Mouse (Mus musculus): ENCODE measurements around the gene C2cd2l.
"Not testable (repeated sequence)": the region's sequence is repeated elsewhere in the genome, so short reads cannot be mapped to it uniquely, and the experiment has no call there.

C2cd2l gene

DNA sequence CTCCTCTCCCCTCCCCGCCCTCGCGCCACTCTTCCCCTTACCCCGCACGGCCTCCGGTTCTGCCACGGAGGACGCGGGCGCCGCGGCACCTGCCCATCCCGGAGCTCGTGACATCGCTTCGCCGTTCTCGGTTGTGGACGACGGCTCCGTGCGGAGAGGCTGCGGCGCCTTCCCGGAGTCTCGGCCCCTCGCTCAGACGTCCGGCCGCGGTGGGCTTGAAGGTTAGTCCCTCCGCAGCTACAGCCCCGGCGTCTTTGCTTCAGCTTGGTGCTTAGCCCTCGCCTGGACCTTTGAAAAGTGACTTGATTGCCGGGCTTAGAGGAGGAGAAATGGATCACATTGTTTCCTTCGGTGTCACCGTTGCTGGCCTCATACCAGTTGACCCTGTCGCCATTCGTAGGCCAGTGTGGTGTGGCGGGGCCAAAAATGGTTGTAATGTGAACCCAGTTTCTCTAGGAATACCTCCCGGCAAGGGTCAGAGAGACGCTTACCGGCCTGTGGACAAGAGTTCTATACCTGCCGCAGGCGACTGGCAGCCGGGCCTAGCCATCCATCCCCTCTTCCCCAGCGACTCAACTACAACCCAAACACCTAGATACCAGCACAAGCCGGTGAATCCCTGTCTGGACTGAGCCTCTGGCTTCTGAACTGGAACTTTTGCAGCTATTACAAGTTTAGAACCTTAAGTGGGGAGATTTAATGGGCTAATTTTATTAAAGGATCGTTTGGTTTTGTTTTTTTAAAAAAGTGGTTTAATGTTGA lies 15.4 kb upstream of the C2cd2l start:
- DNase-seq, result peak; percentile 12 to 20

DNA sequence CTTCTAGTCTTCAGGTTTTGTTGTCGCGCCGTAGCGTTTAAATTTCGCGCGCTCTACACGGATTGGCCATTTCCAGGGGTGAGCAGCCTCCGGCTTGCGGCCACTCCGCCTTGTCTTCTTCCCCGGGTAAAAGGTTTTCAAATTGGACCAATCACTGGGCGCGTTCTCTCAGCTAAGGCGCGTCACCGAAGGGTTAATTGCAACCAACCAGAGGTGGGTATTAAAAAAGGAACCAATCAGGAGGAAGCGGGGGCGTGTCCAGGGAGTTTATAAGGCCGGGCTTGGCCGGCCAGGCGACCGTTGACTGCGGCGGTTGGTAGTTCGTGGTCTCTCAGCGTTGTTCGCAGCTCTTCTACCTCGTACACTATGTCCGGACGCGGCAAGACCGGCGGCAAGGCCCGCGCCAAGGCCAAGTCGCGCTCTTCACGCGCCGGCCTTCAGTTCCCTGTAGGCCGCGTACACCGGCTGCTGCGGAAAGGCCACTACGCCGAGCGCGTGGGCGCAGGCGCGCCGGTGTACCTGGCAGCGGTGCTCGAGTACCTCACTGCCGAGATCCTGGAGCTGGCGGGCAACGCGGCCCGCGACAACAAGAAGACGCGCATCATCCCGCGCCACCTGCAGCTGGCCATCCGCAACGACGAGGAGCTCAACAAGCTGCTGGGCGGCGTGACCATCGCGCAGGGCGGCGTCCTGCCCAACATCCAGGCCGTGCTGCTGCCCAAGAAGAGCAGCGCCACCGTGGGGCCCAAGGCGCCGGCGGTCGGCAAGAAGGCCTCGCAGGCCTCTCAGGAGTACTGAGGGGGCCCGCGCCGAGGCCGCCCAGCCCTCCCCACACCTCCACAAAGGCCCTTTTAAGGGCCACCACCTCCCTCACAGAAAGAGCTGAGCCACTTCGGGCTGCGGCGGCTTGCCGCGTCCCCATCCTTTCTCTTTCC lies 14.6 kb upstream of the C2cd2l start, which contains the start of gene H2afx:
H2afx (plus strand) TSS at position 299 of the 935 bp plus-strand sequence.
- DNase-seq, result peak; percentile 97 to 98

DNA sequence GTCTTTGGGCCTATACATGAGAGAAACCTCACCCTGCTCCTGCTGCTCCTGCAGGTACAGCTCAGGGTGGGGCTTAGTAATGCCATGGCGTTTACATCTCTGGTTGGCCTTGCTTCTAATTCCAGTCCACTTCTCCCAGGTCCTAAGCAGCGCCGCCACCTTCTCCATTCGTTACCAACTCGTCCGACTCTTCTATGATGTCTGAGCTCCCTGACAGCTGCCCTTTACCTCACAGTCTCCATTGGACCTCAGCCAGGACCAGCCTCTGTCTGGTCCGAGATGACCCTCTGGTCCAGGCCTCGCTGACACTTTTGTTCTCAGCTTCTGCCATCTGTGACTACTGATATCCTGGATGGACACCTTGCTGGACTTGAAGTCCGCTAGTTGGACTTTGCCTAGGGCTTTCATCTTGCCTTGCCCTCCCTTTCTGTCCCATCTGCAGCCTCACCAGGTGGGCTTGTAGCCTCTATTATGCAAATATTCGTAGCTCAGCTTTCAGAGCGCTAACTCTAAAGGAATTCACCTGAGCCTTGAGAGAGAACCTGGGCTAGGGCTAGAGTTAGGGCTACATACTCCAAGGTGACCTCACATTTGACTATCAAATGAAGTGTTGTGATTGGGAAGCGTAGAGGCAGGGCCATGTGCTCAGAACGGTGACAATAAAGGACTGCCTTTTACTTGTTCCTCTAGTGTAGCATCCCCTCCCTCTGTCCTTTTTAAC lies 13.0 kb upstream of the C2cd2l start:
- DNase-seq, result no peak

DNA sequence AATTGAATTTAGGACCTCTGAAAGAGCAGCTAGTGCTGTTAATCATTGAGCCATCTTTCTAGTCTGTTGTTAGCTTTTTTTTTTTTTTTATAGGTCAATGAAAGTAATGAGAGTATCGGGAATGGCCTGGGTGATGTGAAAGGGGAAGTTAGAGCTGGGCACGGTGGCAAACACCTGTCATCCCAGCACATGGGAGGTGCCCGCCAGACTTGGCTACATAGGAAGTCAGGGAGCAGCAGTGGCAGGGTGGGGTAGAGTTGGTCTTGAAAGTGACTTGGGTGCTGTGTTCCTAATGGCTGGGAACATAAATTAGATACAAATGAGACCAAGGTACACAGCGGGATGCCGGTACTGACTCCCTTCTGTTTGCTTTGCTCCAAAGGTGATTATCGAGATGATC lies 10.7 kb upstream of the C2cd2l start:
- no peak for DNase-seq

DNA sequence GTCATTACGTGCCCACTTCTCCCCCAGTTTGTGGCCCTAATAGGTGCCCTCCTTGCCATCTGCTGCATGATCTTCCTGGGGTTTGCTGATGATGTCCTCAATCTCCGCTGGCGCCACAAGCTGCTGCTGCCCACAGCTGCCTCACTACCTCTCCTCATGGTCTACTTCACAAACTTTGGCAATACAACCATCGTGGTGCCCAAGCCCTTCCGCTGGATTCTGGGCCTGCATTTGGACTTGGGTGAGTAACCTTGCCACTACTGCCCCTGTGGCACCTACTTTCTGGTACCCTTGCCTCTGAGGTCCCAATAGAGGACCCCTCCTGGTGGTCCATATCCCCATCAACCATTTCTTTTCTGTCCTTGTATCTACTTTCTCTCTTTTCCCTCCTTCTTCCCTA lies 7.8 kb upstream of the C2cd2l start:
- no peak for DNase-seq

DNA sequence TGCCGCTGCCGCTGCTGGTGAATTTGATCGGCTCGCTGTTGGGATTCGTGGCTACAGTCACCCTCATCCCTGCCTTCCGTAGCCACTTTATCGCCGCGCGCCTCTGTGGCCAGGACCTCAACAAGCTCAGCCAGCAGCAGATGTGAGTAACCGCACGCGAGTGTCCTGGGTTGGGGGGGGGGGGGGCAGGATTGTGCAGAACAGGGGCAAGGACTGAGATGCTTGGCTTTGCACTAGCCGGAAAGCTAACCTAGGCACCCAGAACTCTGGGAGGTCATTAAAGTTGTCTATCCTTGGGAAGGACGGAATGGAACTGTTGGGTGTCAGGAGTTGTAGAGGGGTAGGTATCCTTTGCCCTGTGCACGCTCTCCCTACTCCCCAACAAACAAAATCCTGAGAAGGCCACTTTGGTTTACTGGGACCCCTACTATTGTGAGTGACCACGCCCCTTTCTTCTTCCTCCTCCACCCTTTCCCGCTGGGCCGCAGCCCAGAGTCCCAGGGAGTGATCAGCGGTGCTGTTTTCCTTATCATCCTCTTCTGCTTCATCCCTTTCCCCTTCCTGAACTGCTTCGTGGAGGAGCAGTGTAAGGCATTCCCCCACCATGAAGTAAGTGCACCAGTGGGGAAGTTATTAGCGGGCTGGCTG lies 7.1 kb upstream of the C2cd2l start:
- DNase-seq, result no peak

DNA sequence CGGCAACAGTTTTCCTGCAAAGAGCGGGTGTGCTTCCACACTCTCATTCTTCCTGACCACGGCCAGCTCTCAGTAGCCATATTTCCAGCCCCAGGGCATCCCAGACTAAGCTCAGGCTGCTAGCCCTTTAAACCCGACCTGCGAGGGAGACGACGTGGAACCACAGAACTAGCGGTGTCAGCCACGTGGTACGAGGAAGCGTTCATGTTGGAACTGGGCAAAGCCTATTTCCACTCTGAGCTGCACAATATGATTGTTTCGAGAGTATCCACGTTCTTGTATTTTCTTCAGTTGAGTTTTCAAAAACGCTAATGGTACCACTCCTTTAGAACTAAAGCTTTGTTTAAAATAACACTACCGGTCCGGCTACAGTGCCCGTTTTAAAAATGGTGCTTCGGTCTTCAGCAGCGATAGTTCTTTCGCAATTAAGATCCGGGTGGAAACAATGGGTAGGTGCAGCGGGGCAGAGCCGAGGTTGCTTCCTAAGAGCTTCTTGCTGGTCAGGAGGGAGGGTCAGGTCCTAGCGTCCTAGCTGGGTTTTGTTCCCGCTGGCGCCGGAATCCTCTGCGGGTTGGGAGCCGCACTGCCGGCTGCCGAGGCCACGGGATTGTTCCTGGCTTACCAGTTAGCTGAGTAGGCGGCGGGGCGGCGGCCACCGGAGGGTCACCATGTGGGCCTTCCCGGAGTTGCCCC lies 6.4 kb upstream of the C2cd2l start:
- peak; percentile 77 to 78 for DNase-seq

DNA sequence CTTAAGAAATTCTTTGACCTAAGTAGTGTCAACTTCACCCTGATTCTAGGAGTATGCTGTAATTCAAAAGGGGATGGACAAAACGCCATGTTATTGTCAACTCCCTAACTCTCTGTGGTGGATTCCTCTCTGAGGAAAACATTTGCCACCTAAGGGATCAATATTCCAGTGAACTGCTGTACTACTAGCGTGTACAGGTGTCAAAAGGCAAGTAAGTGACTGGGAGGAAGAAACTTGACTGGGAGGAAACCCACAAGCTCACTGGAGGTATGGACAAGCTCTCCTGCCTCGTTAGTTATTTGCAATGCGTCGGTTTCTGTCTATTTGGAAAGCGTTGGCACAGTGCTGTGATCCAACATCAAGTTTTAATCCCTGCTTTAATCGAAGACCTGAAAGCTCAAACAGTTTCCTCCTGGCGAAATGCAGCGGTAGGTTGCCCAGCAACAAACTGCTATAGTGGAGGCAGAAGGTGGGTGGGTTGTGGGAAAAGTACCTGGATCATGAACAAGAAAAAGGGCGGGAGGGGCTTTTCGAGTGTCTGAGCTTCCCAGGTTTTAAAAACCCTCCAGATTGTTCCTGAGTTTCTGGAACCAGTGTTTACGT lies 5.8 kb upstream of the C2cd2l start, which contains the start of gene Dpagt1:
Dpagt1 (plus strand) TSS at position 252 of the 603 bp plus-strand sequence.
- DNase-seq, result no peak

DNA sequence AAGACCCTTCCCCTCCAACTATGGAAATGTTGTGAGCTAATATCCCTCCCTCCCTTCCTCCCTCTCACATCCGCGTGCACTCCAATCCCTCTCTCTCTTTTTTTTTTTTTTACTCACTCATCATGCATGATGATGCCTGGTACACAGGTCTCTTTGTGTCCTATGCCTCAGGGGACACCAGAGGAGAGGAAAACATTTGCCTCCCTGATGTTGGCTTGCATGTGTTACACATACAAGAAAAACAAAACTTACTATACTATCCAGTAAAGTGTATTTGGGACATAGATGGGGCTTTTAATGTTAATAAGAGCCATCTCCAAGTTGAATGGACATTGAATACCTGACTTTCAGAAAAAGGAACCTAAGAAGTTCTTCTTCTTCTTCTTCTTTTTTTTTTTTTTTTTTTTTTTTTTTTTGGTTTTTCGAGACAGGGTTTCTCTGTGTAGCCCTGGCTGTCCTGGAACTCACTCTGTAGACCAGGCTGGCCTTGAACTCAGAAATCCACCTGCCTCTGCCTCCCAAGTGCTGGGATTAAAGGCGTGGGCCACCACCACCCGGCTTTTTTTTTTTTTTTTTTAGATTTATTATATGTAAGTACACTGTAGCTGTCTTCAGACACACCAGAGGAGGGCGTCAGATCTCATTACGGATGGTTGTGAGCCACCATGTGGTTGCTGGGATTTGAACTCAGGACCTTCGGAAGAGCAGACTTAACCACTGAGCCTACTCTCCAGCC lies 5.1 kb upstream of the C2cd2l start:
- not testable (repeated sequence) for DNase-seq

DNA sequence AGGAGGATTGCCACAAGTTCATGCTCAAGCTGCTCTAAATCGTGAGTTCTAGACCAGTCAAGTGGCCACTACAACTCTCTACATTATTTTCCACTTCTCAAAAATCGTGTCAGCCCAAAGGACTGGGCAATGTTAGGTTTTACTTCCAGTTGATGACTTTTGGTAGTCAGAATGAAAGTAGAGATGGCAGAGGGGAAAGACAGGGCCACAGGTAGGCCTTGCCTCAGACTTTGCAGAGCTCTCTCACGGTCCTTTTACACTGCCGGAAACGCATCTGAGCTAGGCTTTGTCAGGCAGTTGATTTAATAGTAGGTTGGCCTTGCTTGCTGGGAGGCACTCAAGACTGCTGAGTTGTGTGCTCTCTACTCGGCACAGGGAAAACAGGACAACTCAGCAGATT lies 4.1 kb upstream of the C2cd2l start:
- no peak for DNase-seq

DNA sequence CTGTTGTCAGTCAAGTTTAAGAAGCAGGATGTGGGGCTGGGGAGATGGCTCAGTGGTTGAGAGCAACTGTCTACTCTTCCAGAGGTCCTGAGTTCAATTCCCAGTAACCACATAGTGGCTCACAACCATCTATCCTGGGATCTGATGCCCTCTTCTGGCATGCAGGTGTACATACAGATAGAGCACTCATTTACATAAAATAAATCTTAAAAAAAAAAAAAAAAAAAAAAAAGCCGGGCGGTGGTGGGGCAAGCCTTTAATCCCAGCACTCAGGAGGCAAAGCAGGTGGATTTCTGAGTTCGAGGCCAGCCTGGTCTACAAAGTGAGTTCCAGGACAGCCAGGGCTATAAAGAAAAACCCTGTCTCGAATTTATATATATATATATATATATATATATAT lies 3.6 kb upstream of the C2cd2l start:
- DNase-seq, result not testable (repeated sequence)

DNA sequence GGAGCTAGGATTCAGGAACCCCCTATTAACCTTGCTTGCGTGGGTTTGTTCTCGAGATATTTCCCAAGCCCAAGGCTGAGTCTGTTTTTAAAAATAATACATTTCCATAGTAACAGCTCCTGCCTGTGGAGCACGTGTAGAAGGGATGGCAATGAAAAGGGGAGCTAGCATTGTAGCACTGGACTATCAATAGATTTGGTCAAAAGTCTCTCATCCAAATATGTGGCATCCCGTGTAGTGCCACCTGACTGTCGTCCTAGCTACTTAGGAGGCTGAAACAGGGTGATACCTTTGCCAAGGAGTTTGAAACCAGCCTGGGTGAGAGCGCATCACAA lies 681 bp upstream of the C2cd2l start:
- no peak for DNase-seq

DNA sequence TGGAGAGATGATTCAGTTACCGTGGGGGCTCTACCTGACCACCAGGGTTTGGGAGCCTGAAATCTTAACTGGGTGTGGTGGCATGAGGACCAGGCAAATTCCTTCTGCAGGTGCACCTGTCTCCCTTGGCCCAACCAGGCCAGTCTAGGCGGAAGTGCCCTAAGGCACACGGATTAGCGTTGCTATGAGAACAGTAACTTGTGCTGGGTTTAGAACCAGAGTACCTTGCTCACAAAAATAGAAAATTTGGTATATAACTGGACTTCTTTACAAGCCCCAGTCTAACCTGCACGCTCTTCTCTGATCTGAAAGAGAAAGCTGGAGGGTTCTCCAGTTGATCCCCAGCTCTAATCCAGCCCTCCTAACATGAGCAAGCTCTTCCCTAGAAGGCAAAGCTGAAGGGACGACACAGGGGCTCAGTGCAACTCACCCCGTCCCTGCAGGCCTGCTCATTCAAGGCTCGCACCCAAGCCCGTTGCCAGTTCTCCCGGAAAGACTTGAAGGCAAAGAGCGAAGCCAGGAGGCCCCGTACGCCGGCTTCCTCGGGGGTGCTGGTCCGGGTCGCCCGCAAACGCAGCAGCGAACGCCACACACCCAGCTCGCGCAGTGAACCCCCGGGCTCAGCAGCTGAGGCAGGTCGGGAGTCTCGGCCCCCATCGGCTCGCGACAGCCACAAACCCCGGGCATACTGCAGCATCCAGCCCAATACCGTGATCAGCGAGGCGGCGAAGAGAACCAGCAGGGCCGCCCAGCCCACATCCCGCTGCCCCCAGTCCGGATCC lies 789 bp downstream of the C2cd2l start:
- DNase-seq, result peak in 1 of 2 experiments; percentile 37

DNA sequence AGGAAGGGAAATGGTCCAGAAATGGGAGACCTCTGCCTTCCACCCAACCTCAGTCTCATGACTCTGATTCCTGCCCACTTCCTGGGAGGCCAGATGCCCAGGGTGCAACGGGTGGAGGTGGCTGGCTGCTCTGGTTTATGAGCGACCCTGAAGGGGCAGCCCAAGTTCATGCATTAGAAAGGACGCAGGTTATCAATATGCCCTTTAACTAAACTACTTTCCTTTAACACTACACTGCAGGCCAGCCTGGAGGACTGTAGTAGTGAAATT lies 1.3 kb downstream of the C2cd2l start:
- no peak for DNase-seq

DNA sequence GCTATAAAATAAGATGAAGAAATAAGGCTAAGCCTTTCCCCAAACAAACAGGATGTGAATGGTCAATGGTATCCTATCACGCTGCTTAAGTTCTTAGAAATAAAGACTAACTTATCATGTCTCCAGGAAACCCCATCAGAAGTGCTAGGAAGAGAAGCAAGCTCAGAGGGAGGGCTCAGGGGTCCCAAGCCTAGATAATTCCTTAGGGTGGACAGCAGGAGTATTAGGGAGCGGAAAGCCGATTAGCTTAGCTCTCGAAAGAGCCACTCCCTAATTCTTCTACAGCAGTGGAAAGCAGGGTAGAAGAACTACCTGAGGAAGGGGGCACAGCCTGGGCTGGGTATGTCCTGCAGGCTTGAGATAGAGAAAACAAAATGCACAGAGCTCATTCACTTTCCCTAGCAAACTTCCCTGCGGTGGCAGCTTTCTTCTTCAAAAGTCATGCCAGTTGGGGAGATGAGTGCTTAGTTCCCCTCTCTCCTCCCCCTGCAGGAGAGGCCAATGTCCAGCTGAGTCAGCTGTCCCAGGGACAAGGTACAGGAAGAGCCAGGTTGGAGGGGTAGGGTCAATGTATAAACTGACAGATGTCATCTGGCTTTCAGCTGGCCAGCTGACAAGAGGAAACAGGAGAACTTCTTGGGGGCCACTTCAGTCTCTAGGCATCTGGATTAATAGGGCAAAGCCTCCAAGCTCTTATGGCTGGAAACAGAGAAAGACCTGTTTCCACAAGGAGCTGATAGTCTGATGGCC lies 1.8 kb downstream of the C2cd2l start:
- DNase-seq, result no peak

DNA sequence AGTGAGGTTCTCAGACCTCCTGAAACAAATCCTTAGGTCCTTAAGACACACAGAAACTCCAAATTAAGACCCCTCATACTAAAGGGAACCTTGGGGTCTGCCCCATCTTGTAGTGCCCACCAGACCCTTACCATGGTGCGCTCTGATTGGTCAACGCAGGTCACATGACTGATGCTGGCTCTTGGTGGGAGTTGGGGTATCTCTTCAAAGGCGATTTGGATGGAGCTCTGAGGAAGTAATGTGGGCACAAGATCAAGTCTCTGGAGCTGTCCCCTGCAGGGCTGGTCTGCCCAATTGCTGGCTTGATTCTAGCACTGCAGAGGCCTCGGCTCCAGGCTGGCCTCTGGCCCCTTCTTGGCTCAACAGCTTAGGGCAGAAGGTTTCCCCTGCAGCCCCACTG lies 2.6 kb downstream of the C2cd2l start:
- no peak for DNase-seq

DNA sequence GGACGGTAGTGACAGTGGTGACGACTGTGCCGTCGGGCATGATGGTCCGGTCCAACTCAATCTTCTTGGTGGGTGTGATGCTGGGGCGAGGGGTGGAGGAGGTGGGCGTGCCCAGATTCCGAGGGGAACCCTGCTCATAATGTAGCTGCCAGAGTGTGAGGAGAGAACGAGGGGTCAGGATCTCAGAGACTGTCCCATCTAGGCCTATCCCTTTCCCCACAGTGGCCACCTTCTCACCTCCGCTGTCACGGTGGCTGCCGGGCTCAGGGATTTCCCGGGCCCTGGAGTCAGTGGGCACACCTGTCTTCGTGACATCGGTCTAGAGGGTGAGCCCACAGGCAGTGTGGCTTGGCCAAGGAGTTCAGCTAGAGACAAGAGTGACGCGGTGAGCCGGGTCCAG lies 5.2 kb downstream of the C2cd2l start:
- DNase-seq, result no peak

DNA sequence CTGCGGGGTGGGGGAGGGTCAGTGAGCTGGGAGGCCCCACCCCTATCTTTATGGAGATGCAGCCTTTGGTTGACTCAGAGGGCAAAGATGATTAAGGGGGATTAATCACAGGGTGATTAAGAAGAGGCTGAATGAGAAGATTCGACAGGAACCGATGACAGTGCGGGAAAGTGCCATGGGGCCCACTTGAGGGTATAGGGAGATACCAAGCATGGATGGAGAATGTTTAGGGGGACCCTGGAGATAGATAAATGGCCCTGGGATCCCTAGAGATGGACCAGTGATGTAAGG lies 5.9 kb downstream of the C2cd2l start:
- no peak for DNase-seq

DNA sequence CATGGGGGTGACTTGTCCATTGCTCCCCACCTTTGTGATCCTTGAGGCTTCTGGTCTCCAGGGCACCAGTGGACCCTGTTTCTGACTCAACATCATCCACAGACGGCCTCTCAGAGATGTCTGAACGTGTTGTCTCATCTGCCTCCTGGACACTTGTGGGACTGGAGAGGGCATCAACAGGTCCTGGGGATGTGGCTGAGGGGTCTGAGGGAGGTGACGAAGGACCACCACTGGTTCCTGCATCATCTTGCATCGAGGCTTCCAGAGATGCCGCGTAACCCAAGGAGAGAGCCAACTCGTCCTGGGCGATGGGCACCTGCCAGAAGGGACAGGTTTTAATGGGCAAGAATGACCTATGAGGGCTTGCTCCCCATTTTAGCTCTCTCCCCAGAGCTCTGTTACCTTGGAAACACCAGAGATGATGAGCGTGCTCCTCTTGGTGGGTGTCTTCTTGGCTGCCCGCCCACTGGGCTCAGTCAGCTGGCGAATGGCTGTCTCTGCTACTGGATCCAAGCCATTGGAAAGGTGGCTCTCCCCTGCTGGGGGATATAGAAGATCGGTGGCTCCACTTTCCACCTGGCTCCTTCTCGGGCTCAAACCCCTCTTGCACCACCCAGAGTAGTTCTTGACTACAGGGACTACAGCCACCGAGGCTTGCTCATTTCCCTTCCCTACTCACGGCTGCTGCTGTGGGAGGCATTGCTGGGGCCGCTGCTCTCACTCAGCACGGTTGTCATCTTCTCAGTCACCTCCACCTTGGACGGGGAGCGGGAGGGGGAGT lies 6.4 kb downstream of the C2cd2l start:
- no peak for DNase-seq

Data from B cell, adult 2 months (primary cell).